ENCODE assay signal across 22 mouse cellular contexts in the genomic region with DNA sequence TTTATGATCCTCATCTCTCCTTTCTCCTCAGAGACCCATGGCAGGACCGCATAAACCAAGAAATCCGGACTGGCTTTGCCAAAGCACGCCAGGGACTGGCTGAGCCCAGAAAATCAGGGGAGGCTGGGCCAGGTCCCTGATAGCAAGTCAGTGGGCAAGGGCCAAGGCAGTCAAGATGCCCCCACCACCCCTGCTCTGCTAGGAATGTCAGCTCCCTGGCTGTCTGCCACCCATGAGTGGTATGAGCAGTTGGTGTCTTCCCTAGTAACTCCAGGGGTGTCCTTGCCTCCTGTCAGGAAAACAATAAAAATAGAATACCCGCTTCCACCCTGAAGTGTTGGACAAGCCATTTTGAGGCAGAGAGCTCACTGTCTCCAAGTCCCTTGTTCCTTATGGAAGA. TPM values are rescaled to one million over a fixed set of nuclear protein-coding genes. Genes with fewer than 3 reads are reported as not detected.
A peak's percentile ranks its signal among the peaks of the same experiment; 100 is the strongest.
DNase-seq lines count a peak whose midpoint lies in the region; TF ChIP-seq lines count a peak whose summit lies in the region.
"Had no signal": no experiment of that assay in that cellular context is flagged by ENCODE, and none has a peak within 500 bp of the region (broad histone marks: within the 10 kb centered on the region; RNA-seq: fewer than 3 reads in every experiment).

No protein-coding gene starts in this region.

- WGBS in cerebellum, adult 2 months: 8% methylated on average over 4 of the region's 4 CpGs

- no peaks in the 10 kb centered on the region for H3K27me3 ChIP-seq in cerebellum, adult 2 months (ENCODE audit: control insufficient read depth, insufficient read depth, low read length)
- H3K27me3 ChIP-seq: intestine, embryonic 15.5 days had no signal

- DNase-seq in gastrocnemius, postnatal 10 days: peak; percentile 65
- DNase-seq in gastrocnemius, adult 8-10 months (ENCODE audit: low spot score in 2 of 2): no peak
- peak; percentile 16 for DNase-seq in Muller cell, postnatal 12 days (ENCODE audit: inconsistent ontology term)
- DNase-seq in cerebellum, adult 2 months: peak; percentile 60 to 71
- peak; percentile 62 for DNase-seq in cerebellum, postnatal 36 days
- DNase-seq in yolk sac, embryonic 10.5 days (ENCODE audit: low spot score): no peak
- DNase-seq in layer of hippocampus, postnatal 14 days (ENCODE audit: low spot score in 2 of 2): no peak
- DNase-seq: adrenal gland, postnatal 14 days; heart, adult 2 months; kidney, adult 9 months; kidney, postnatal 36 days; lung, adult 18-20 months; lung, postnatal 14 days; right cerebral cortex, postnatal 4 days had no signal

- H3K4me1 ChIP-seq in cerebellum, adult 2 months (ENCODE audit: control insufficient read depth, insufficient read depth, low read length): peaks cover 21% of the 10 kb centered on the region

- no peak overlapping the region for H3K4me3 ChIP-seq in cerebellum, adult 2 months (replicated peaks; ENCODE audit: insufficient read depth, low read depth, low read length)
- H3K4me3 ChIP-seq: heart, adult 2 months; intestine, embryonic 15.5 days had no signal

- TF ChIP-seq POLR2A in cerebellum, adult 2 months (IDR thresholded peaks at IDR 0.05; ENCODE audit: borderline replicate concordance, insufficient read depth, low read length): no peak

- no peak overlapping the region for H3K27ac ChIP-seq in cerebellum, adult 2 months (ENCODE audit: insufficient read depth, low read length)
- H3K27ac ChIP-seq: heart, adult 2 months; hindbrain, embryonic 14.5 days; intestine, embryonic 15.5 days had no signal

- no peak for TF ChIP-seq CTCF in cerebellum, adult 2 months (IDR thresholded peaks at IDR 0.05; ENCODE audit: borderline replicate concordance, insufficient read depth, low read depth, low read length)

RNA-seq across cellular contexts. Expression of a gene that starts 11.9 kb away (rescaled TPM):
- total RNA-seq in gastrocnemius, postnatal 10 days (2021): 1 to 10 TPM; 7.4 to 8.8 TPM
- 1 to 10 TPM; 2.4 to 6.1 (median 2.9) TPM for total RNA-seq in gastrocnemius, adult 8-10 months (2022)
- 2.2 and 2.5 TPM in 2 replicates for polyA plus RNA-seq in cerebellum, adult 2 months (2012; rRNA removed)
- 1 to 10 TPM; 1.9 to 3.2 TPM for total RNA-seq in layer of hippocampus, postnatal 14 days (2021)
- polyA plus RNA-seq: G1E had no signal

RNA-seq across cellular contexts. Expression of a gene that starts 36.9 kb away (rescaled TPM):
- not detected for total RNA-seq in gastrocnemius, postnatal 10 days (2021)
- total RNA-seq in gastrocnemius, adult 8-10 months (2022): under 1 TPM in 1 of 4 experiments, not detected in 3; 0.17 TPM
- polyA plus RNA-seq in cerebellum, adult 2 months (2012; rRNA removed): 0.08 and 0.10 TPM in 2 replicates
- total RNA-seq in layer of hippocampus, postnatal 14 days (2021): not detected
- total RNA-seq: adrenal gland, postnatal 14 days had no signal
- polyA plus RNA-seq: cortical plate, adult 2 months; embryonic facial prominence, embryonic 11.5 days; G1E; limb, embryonic 11.5 days; liver, embryonic 11.5 days; thymus, postnatal 0 days had no signal

Comparison
In these comparisons a context has a peak if more than half of its experiments do, and no peak if none do; other contexts are left out.
1. DNase-seq: peak in gastrocnemius, postnatal 10 days (single experiment), Muller cell, postnatal 12 days (single experiment), cerebellum, adult 2 months (2 of 2) and cerebellum, postnatal 36 days (2 of 2); none in gastrocnemius, adult 8-10 months (0 of 2), yolk sac, embryonic 10.5 days (single experiment) and layer of hippocampus, postnatal 14 days (0 of 2).